Mouse (Mus musculus): ENCODE data around the gene Triap1. TPM values are rescaled to one million over a fixed set of nuclear protein-coding genes. Genes with fewer than 3 reads are reported as not detected.
"Not testable (repeated sequence)": the region's sequence is repeated elsewhere in the genome, so short reads cannot be mapped to it uniquely, and the experiment has no call there.

Triap1 gene
- total RNA-seq (2021): 10 to 100 TPM; 21.4 to 24.5 TPM
- long read RNA-seq, experiment 1, transcript Triap1-201 (2 exons, 1,088 nt): major isoform, 13 of 14 reads
- long read RNA-seq, experiment 1, partial matches to known transcripts: 1 of 14 reads
- long read RNA-seq, experiment 1, other reads (novel, unspliced or antisense): 0 of 14 reads
- long read RNA-seq, experiment 2, transcript Triap1-201 (2 exons, 1,088 nt): major isoform, 12 of 13 reads
- long read RNA-seq, experiment 2, partial matches to known transcripts: 0 of 13 reads
- long read RNA-seq, experiment 2, other reads (novel, unspliced or antisense): 1 of 13 reads

DNA sequence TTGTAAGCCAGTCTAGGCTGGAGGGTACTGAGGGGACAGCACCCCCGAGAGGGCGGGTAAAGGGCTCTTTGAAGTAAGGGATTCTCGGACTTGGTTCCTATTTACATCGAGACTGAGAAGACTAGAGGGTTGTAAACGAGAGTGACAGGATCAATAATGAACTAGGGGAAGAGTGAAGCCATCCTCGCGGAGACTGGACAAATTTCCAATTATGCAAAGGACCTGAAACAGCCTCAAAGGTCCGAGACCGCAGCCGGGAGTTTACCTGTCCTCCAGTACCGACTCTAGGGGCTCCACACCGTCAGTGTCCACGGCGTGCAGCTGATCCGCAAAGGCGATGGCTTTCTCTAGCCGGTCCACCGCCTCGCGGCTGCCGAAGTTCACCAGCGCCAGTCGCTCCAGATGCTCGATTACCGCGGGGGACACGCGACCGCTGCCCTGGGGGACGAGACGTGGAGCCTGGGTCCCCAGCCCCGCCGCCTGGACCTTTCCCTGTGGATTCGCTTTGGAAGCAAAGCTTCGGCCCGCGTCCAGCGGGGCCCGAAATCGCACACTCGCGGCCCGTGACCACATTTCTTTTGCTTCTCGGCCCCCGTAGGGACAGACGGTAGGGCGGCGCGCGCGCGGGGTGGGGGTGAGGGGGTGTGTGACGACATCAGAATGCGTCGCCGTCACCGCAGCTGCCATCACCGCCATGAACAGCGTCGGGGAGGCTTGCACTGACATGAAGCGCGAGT lies at the start of gene Triap1, which contains the start of gene Gatc:
Gene Triap1 (plus strand): TSS at position 649 of the 737 bp plus-strand sequence.
Gene Gatc (minus strand): TSS at position 602 of the 737 bp plus-strand sequence.
- peak within 1 kb of the TSS; percentile 96 for H3K27ac ChIP-seq
- intact Hi-C loops (cut with DNase I): loop anchor here (2.0 kb wide), 1 partner anchor 40 kb away; the partner anchor contains the start of gene Dynll1
- DNase-seq (ENCODE audit: extremely low spot score in 1 of 2, low spot score in 2 of 2): peak; percentile 89 to 92
- peak within 1 kb of the TSS; percentile 92 for H3K4me3 ChIP-seq
- no peak for TF ChIP-seq CTCF (IDR thresholded peaks at IDR 0.05)

- DNase-seq (ENCODE audit: extremely low spot score in 1 of 2, low spot score in 2 of 2): no peak
- no peak overlapping the region for H3K4me3 ChIP-seq
- TF ChIP-seq CTCF (IDR thresholded peaks at IDR 0.05): peak; percentile 16
- intact Hi-C loops (cut with DNase I): no loop called here
- no peak overlapping the region for H3K27ac ChIP-seq
These were observed 46.9 kb upstream of the Triap1 start for GRCm38 (mm10) chr5:115294173-115294572.

- no peak for DNase-seq (ENCODE audit: extremely low spot score in 1 of 2, low spot score in 2 of 2)
- Histone ChIP-seq H3K4me3 (no peak overlapping the region), H3K27ac (no peak overlapping the region)
- TF ChIP-seq CTCF (IDR thresholded peaks at IDR 0.05): no peak
- intact Hi-C loops (cut with DNase I): loop anchor here (2.0 kb wide), 1 partner anchor 14 kb away; no protein-coding TSS in a partner anchor
These were observed 44.7 kb upstream of the Triap1 start for GRCm38 (mm10) chr5:115296347-115296746.

GRCm38 (mm10) chr5:115300035-115300744 lies 40.8 kb upstream of the Triap1 start:
- intact Hi-C loops (cut with DNase I): loop anchor here (1.0 to 2.0 kb wide), 4 partner anchors 19 to 49 kb away; partner anchors contain the start of genes Cox6a1, Gatc, Srsf9 and Triap1
- TF ChIP-seq CTCF (IDR thresholded peaks at IDR 0.05): peak; percentile 29
- DNase-seq (ENCODE audit: extremely low spot score in 1 of 2, low spot score in 2 of 2): peak; percentile 56 to 65
- Histone ChIP-seq H3K4me3 (peak overlapping the region; percentile 94), H3K27ac (peak overlapping the region; percentile 94)

GRCm38 (mm10) chr5:115300792-115301614 lies 40.0 kb upstream of the Triap1 start, which contains the start of gene Dynll1:
Gene Dynll1 (minus strand): TSS chr5:115300999.
- no peak for TF ChIP-seq CTCF (IDR thresholded peaks at IDR 0.05)
- intact Hi-C loops (cut with DNase I): loop anchor here (1.0 to 2.0 kb wide), 4 partner anchors 18 to 48 kb away; partner anchors contain the start of genes Cox6a1, Gatc, Srsf9 and Triap1
- peak; percentile 100 for DNase-seq (ENCODE audit: extremely low spot score in 1 of 2, low spot score in 2 of 2)
- H3K27ac ChIP-seq: peak within 1 kb of the TSS; percentile 94
- peak within 1 kb of the TSS; percentile 94 for H3K4me3 ChIP-seq

DNA sequence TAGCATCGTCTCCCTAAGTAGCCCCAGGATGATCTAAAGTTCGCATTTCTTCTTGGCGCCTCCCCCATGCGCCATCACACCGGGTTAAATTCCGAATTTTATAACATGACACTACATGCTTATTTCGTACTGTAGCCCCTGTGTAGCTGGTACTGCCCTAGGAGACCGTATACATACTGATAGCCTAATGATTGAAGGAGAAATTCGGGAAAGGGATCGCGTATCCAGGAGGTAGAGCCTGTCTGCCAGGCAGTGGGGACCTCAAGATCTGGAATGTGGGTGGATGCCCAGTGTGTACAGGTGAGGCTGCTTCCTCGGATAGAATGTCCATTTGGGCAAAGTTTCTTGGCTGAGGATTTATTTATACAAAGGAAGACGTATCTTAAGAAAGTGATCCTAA lies 39.4 kb upstream of the Triap1 start:
- DNase-seq (ENCODE audit: extremely low spot score in 1 of 2, low spot score in 2 of 2): no peak
- peak overlapping the region; percentile 84 for H3K27ac ChIP-seq
- intact Hi-C loops (cut with DNase I): loop anchor here (2.0 kb wide), 2 partner anchors 39 to 47 kb away; partner anchors contain the start of genes Cox6a1, Gatc and Triap1
- no peak for TF ChIP-seq CTCF (IDR thresholded peaks at IDR 0.05)
- H3K4me3 ChIP-seq: peak overlapping the region; percentile 94

DNA sequence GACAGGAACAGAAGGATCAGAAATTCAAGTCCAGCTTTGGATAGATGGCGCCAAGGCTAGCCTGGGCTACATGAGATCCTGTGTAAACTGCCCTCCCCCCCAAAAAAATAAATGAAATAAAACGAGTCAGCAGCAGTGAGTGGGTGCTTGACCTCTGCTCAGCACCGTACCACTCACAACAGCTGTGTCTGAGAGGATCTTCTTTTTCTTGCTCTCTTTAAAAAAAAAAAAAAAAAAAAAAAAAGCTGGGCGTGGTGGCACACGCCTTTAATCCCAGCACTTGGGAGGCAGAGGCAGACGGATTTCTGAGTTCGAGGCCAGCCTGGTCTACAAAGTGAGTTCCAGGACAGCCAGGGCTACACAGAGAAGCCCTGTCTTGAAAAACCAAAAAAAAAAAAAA lies 38.8 kb upstream of the Triap1 start:
- DNase-seq (ENCODE audit: extremely low spot score in 1 of 2, low spot score in 2 of 2); H3K4me3 ChIP-seq; intact Hi-C loops (cut with DNase I); H3K27ac ChIP-seq: not testable (repeated sequence)

DNA sequence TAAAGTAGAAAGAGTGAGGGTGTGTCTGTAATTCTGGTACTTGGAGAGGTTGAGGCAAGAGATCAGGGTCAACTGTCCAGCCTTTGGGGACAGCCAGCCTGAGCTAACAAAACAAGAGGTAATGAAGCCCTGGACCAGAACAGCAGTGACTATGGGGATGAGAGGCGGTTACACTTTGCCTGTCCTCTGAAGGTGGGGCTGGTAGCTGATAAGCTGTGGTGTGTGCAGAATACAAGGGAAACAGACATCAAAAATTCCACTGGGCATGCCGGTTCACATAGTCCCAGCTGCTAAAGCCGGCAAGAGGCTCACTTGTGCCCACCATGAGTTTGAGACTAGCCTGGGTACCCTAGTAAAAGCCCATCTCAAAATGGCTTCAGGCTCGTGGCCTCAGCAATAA lies 28.7 kb upstream of the Triap1 start:
- no peak for TF ChIP-seq CTCF (IDR thresholded peaks at IDR 0.05)
- no peak for DNase-seq (ENCODE audit: extremely low spot score in 1 of 2, low spot score in 2 of 2)
- intact Hi-C loops (cut with DNase I): no loop called here
- Histone ChIP-seq H3K27ac (no peak overlapping the region), H3K4me3 (no peak overlapping the region)

GRCm38 (mm10) chr5:115312816-115313667 lies 28.0 kb upstream of the Triap1 start:
- H3K27ac ChIP-seq: no peak overlapping the region
- no peak for DNase-seq (ENCODE audit: extremely low spot score in 1 of 2, low spot score in 2 of 2)
- intact Hi-C loops (cut with DNase I): no loop called here
- H3K4me3 ChIP-seq: no peak overlapping the region
- TF ChIP-seq CTCF (IDR thresholded peaks at IDR 0.05): no peak

DNA sequence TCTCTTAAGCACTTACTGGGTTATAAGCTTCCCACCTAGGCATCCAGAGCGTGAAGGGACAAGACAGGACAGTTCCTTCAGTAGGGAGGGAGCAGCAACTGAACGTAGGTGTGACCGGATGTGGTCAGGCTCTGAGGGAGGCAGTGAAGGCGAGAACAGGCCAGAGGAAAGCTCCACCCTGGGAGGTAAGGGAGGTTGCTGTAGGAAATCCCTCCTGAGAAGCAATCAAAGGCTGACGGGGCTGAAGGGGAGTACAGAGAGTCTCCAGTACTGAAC lies 27.4 kb upstream of the Triap1 start:
- no peak for DNase-seq (ENCODE audit: extremely low spot score in 1 of 2, low spot score in 2 of 2)
- intact Hi-C loops (cut with DNase I): no loop called here
- no peak overlapping the region for H3K4me3 ChIP-seq
- TF ChIP-seq CTCF (IDR thresholded peaks at IDR 0.05): no peak
- H3K27ac ChIP-seq: no peak overlapping the region

All from left cerebral cortex, adult 2 months (tissue).